Mouse (Mus musculus) intestine, embryonic 14.5 days (tissue): Measurements from ENCODE around the gene Ralgps1. TPM values are rescaled to one million over a fixed set of nuclear protein-coding genes. Genes with fewer than 3 reads are reported as not detected.
A peak's percentile ranks its signal among the peaks of the same experiment; 100 is the strongest.

Source experiments
- ATAC-seq: fragments of 200-750 bp; cut with Nextera tagmentation; replicated peaks from 2 replicates; pipeline ENCODE4 v1.8.0; 2017; ENCODE audit warnings: low read depth, moderate number of reproducible peaks, moderate TSS enrichment, moderate library complexity; ENCODE audit not compliant: low FRiP score, low TSS enrichment
- DNase-seq: peaks from one replicate; pipeline ENCODE4 v3.0.0-alpha.2; 2018; ENCODE audit warnings: low spot score
- H3K27ac ChIP-seq: fragments of 300-500 bp; sonication (generic); 2 replicates; pipeline ENCODE4 v1.5.1; 2014; ENCODE audit warnings: low read depth, mild to moderate bottlenecking, control low read depth
- H3K27me3 ChIP-seq: fragments of 300-500 bp; sonication (generic); replicated peaks from 2 replicates; pipeline ENCODE4 v1.6.1; 2014; ENCODE audit warnings: low read length, control low read depth; ENCODE audit not compliant: control insufficient read depth, insufficient read depth
- H3K36me3 ChIP-seq: fragments of 300-500 bp; sonication (generic); 2 replicates; pipeline ENCODE4 v1.6.1; 2014; ENCODE audit warnings: low read length, control low read depth; ENCODE audit not compliant: control insufficient read depth, insufficient read depth
- H3K4me1 ChIP-seq: fragments of 300-500 bp; sonication (generic); replicated peaks from 2 replicates; pipeline ENCODE4 v1.6.1; 2014; ENCODE audit warnings: low read length, control low read depth, mixed read lengths; ENCODE audit not compliant: control insufficient read depth, insufficient read depth
- H3K4me2 ChIP-seq: fragments of 300-500 bp; sonication (generic); 2 replicates; pipeline ENCODE4 v1.6.1; 2014; ENCODE audit warnings: low read length
- H3K4me3 ChIP-seq: fragments of 300-500 bp; sonication (generic); 2 replicates; pipeline ENCODE4 v1.5.1; 2014; ENCODE audit warnings: low read depth, low read length, control low read depth, mixed read lengths
- H3K9ac ChIP-seq: fragments of 300-500 bp; sonication (generic); 2 replicates; pipeline ENCODE4 v1.6.1; 2014; ENCODE audit warnings: mild to moderate bottlenecking, low read length
- H3K9me3 ChIP-seq: fragments of 300-500 bp; sonication (generic); 2 replicates; pipeline ENCODE4 v1.6.1; 2016; ENCODE audit warnings: low read length, control low read depth; ENCODE audit not compliant: control insufficient read depth
- WGBS: fragments of 180-500 bp; shearing (Covaris S2); extraction: QIAGEN DNeasy Blood & Tissue Kit; methylation state at CpG from one replicate; pipeline ENCODE4 v1.1.7; 2014; 5-methylcytosine and 5-hydroxymethylcytosine counted together
- polyA plus RNA-seq: library from polyadenylated mRNA; unstranded; fragments of >200 nt; fragmentation: Nextera tagmentation; extraction: Ambion mirVana; gene quantifications from 2 replicates; pipeline ENCODE4 v1.2.1, GENCODE M21; 2014

The Ralgps1 gene
- polyA plus RNA-seq, 1 experiment from 2014 or later: 7.3 TPM

- Histone ChIP-seq H3K4me2 (no peak overlapping the region), H3K4me1 (no peaks in the 10 kb centered on the region), H3K27ac (no peak overlapping the region), H3K9ac (no peak overlapping the region), H3K9me3 (no peaks in the 10 kb centered on the region), H3K4me3 (no peak overlapping the region), H3K27me3 (no peaks in the 10 kb centered on the region), H3K36me3 (no peaks in the 10 kb centered on the region)
- 69% methylated on average over 2 of the region's 2 CpGs for WGBS
- no peak for ATAC-seq
- no peak for DNase-seq
Observed at GRCm38 (mm10) chr2:33280525-33280924, 90.8 kb downstream of the Ralgps1 start.

- no peak overlapping the region for H3K4me3 ChIP-seq
- no peaks in the 10 kb centered on the region for H3K36me3 ChIP-seq
- DNase-seq: no peak
- ATAC-seq: no peak
- H3K27ac ChIP-seq: no peak overlapping the region
- no peaks in the 10 kb centered on the region for H3K4me1 ChIP-seq
- no peaks in the 10 kb centered on the region for H3K9me3 ChIP-seq
- no peak overlapping the region for H3K4me2 ChIP-seq
- H3K9ac ChIP-seq: no peak overlapping the region
- no peaks in the 10 kb centered on the region for H3K27me3 ChIP-seq
- WGBS: 85% methylated on average over 10 of the region's 10 CpGs
Observed at GRCm38 (mm10) chr2:33279758-33280157, 91.5 kb downstream of the Ralgps1 start.

GRCm38 (mm10) chr2:33274719-33275490 lies 96.4 kb downstream of the Ralgps1 start:
- DNase-seq: no peak
- H3K27ac ChIP-seq: no peak overlapping the region
- H3K4me2 ChIP-seq: no peak overlapping the region
- H3K36me3 ChIP-seq: no peaks in the 10 kb centered on the region
- no peaks in the 10 kb centered on the region for H3K4me1 ChIP-seq
- no peak for ATAC-seq
- no peak overlapping the region for H3K9ac ChIP-seq
- H3K9me3 ChIP-seq: no peaks in the 10 kb centered on the region
- H3K4me3 ChIP-seq: no peak overlapping the region
- H3K27me3 ChIP-seq: no peaks in the 10 kb centered on the region
- WGBS: 83% methylated on average over 12 of the region's 12 CpGs

- Histone ChIP-seq H3K9me3 (no peaks in the 10 kb centered on the region), H3K4me2 (no peak overlapping the region), H3K27me3 (no peaks in the 10 kb centered on the region), H3K9ac (no peak overlapping the region), H3K4me3 (no peak overlapping the region), H3K36me3 (no peaks in the 10 kb centered on the region), H3K27ac (no peak overlapping the region), H3K4me1 (peaks cover 6% of the 10 kb centered on the region; the same call in 1 of the 2 replicates)
- ATAC-seq (no peak), DNase-seq (no peak)
- 72% methylated on average over 4 of the region's 4 CpGs for WGBS
Observed at GRCm38 (mm10) chr2:33272665-33273439, 98.4 kb downstream of the Ralgps1 start.

- DNase-seq: no peak
- H3K9me3 ChIP-seq: no peaks in the 10 kb centered on the region
- peaks cover 8% of the 10 kb centered on the region; the same call in 1 of the 2 replicates for H3K4me1 ChIP-seq
- 76% methylated on average over 1 of the region's 1 CpGs for WGBS
- no peak for ATAC-seq
- H3K27ac ChIP-seq: no peak overlapping the region
- H3K4me3 ChIP-seq: no peak overlapping the region
- no peak overlapping the region for H3K9ac ChIP-seq
- H3K27me3 ChIP-seq: no peaks in the 10 kb centered on the region
- H3K4me2 ChIP-seq: no peak overlapping the region
- no peaks in the 10 kb centered on the region for H3K36me3 ChIP-seq
Observed at GRCm38 (mm10) chr2:33271511-33271910, 99.8 kb downstream of the Ralgps1 start.

- ATAC-seq: no peak
Observed at GRCm38 (mm10) chr2:33270569-33270968, 100.7 kb downstream of the Ralgps1 start.

GRCm38 (mm10) chr2:33269132-33269493 lies 102.2 kb downstream of the Ralgps1 start:
- no peak overlapping the region for H3K4me2 ChIP-seq
- H3K27ac ChIP-seq: peak overlapping the region; percentile 1; the same call in 1 of the 2 replicates
- H3K4me1 ChIP-seq: peaks cover 22% of the 10 kb centered on the region; the same call in 1 of the 2 replicates
- no peak overlapping the region for H3K4me3 ChIP-seq
- DNase-seq (no peak), ATAC-seq (no peak)
- 85% methylated on average over 2 of the region's 2 CpGs for WGBS
- no peaks in the 10 kb centered on the region for H3K36me3 ChIP-seq
- no peaks in the 10 kb centered on the region for H3K9me3 ChIP-seq
- no peak overlapping the region for H3K9ac ChIP-seq
- H3K27me3 ChIP-seq: no peaks in the 10 kb centered on the region

More at GRCm38 (mm10) chr2:33270569-33270968, 100.7 kb downstream of the Ralgps1 start:
- Histone ChIP-seq H3K9ac (no peak overlapping the region), H3K27ac (no peak overlapping the region), H3K4me2 (no peak overlapping the region), H3K9me3 (no peaks in the 10 kb centered on the region), H3K27me3 (no peaks in the 10 kb centered on the region), H3K36me3 (no peaks in the 10 kb centered on the region), H3K4me3 (no peak overlapping the region), H3K4me1 (peaks cover 15% of the 10 kb centered on the region; the same call in 1 of the 2 replicates)
- DNase-seq: no peak
- WGBS: 92% methylated on average over 2 of the region's 2 CpGs

GRCm38 (mm10) chr2:33268384-33269131 lies 102.7 kb downstream of the Ralgps1 start:
- Histone ChIP-seq H3K9ac (no peak overlapping the region), H3K4me3 (no peak overlapping the region), H3K27me3 (no peaks in the 10 kb centered on the region), H3K4me1 (peaks cover 22% of the 10 kb centered on the region; the same call in 1 of the 2 replicates), H3K9me3 (no peaks in the 10 kb centered on the region), H3K36me3 (no peaks in the 10 kb centered on the region), H3K4me2 (no peak overlapping the region), H3K27ac (peak overlapping the region; percentile 1; the same call in 1 of the 2 replicates)
- WGBS: 73% methylated on average over 6 of the region's 6 CpGs
- ATAC-seq: no peak
- DNase-seq: no peak
